Mouse (Mus musculus) CH12.LX (cell line): Measurements from ENCODE around the gene Pik3r2. TPM values are rescaled to one million over a fixed set of nuclear protein-coding genes. Genes with fewer than 3 reads are reported as not detected.

ENCODE experiments used
- DNase-seq: peaks from one replicate; pipeline ENCODE4 v3.0.0-alpha.2; 2013; ENCODE audit errors: extremely low read depth
- H3K27ac ChIP-seq: 2 replicates; pipeline ENCODE4 v1.5.1; 2012; ENCODE audit warnings: low read depth, mild to moderate bottlenecking, control low read depth, moderate library complexity; ENCODE audit not compliant: insufficient read depth
- H3K27me3 ChIP-seq: replicated peaks from 2 replicates; pipeline ENCODE3; 2012; ENCODE audit warnings: inconsistent platforms
- H3K36me3 ChIP-seq, 2 experiments: replicated peaks in 1 of 2; 2 replicates each; pipeline versions ENCODE3 to v1.6.1; 2012; ENCODE audit warnings: inconsistent platforms in 1 of 2, low read length in 1 of 2, mild to moderate bottlenecking in 1 of 2, mixed read lengths in 1 of 2, moderate library complexity in 1 of 2; ENCODE audit not compliant: control insufficient read depth in 1 of 2, insufficient read depth in 1 of 2
- H3K4me1 ChIP-seq, 2 experiments: 2 replicates each; pipeline ENCODE4 v1.6.1; 2012; ENCODE audit warnings: inconsistent platforms in 1 of 2, moderate library complexity in 1 of 2; ENCODE audit not compliant: insufficient read depth in 2 of 2, control insufficient read depth in 1 of 2
- H3K4me2 ChIP-seq: 2 replicates; pipeline ENCODE4 v1.6.1; 2012; ENCODE audit warnings: low read depth, mild to moderate bottlenecking, control low read depth; ENCODE audit not compliant: poor library complexity, insufficient read depth, severe bottlenecking
- H3K4me3 ChIP-seq, 3 experiments: fragments of 150-350 bp in 1 of 3; sonication (generic) in 1 of 3; replicated peaks in 1 of 3; 2 replicates each; pipeline versions ENCODE3 to v1.5.1; 2011 to 2012; ENCODE audit warnings: low read depth in 2 of 3, low read length in 2 of 3, mild to moderate bottlenecking in 2 of 3, moderate library complexity in 2 of 3, control low read depth in 1 of 3, improper control_type of control experiment in 1 of 3, inconsistent platforms in 1 of 3, mixed read lengths in 1 of 3; ENCODE audit not compliant: poor library complexity in 1 of 3
- H3K79me2 ChIP-seq: replicated peaks from 2 replicates; pipeline ENCODE4 v1.6.1; 2012; ENCODE audit warnings: mild to moderate bottlenecking, moderate library complexity; ENCODE audit not compliant: control insufficient read depth, poor library complexity, insufficient read depth, severe bottlenecking; ENCODE audit errors: extremely low read depth
- H3K9ac ChIP-seq: 2 replicates; pipeline ENCODE4 v1.6.1; 2012; ENCODE audit warnings: low read depth, mild to moderate bottlenecking, control low read depth, moderate library complexity; ENCODE audit not compliant: insufficient read depth
- H3K9me3 ChIP-seq: replicated peaks from 2 replicates; pipeline ENCODE3; 2012; ENCODE audit warnings: low read length, inconsistent platforms, mixed read lengths
- BHLHE40 ChIP-seq: IDR thresholded peaks from 2 replicates; pipeline ENCODE4 v1.6.1; 2011; ENCODE audit warnings: mild to moderate bottlenecking, low read depth, low read length, improper control_type of control experiment
- CHD1 ChIP-seq: IDR thresholded peaks from 2 replicates; pipeline ENCODE4 v1.6.1; 2012; ENCODE audit warnings: low read depth, low read length, improper control_type of control experiment, inconsistent platforms
- CTCF ChIP-seq, 2 experiments: IDR thresholded peaks in 1 of 2; conservative IDR thresholded peaks in 1 of 2; 2 replicates each; pipeline ENCODE4 v1.5.1; 2011 to 2012; ENCODE audit warnings: low read depth in 2 of 2, low read length in 2 of 2, improper control_type of control experiment in 1 of 2, inconsistent platforms in 1 of 2, mild to moderate bottlenecking in 1 of 2, moderate library complexity in 1 of 2
- E2F4 ChIP-seq: IDR thresholded peaks from 2 replicates; pipeline ENCODE4 v1.6.1; 2011; ENCODE audit warnings: low read depth, low read length, improper control_type of control experiment; ENCODE audit not compliant: insufficient replicate concordance
- GABPA ChIP-seq: IDR thresholded peaks from 2 replicates; pipeline ENCODE4 v1.6.1; 2012; ENCODE audit warnings: low read depth, low read length, improper control_type of control experiment, inconsistent platforms; ENCODE audit not compliant: insufficient replicate concordance
- HCFC1 ChIP-seq: IDR thresholded peaks from 2 replicates; pipeline ENCODE4 v1.6.1; 2012; ENCODE audit warnings: low read depth, mild to moderate bottlenecking, inconsistent platforms, low read length, improper control_type of control experiment
- JUN ChIP-seq: IDR thresholded peaks from 2 replicates; pipeline ENCODE4 v1.6.1; 2011; ENCODE audit warnings: low read depth, mild to moderate bottlenecking, low read length, improper control_type of control experiment, moderate library complexity; ENCODE audit not compliant: insufficient read depth
- JUND ChIP-seq: conservative IDR thresholded peaks from 2 replicates; pipeline ENCODE4 v1.6.1; 2011; ENCODE audit warnings: low read depth, low read length, improper control_type of control experiment
- KAT2A ChIP-seq: IDR thresholded peaks from 2 replicates; pipeline ENCODE4 v1.6.1; 2012; ENCODE audit warnings: low read length, improper control_type of control experiment, inconsistent platforms; ENCODE audit not compliant: insufficient replicate concordance
- MAFK ChIP-seq: IDR thresholded peaks from 2 replicates; pipeline ENCODE4 v1.6.1; 2011; ENCODE audit warnings: low read length, improper control_type of control experiment; ENCODE audit not compliant: insufficient replicate concordance
- MXI1 ChIP-seq: IDR thresholded peaks from 2 replicates; pipeline ENCODE4 v1.6.1; 2011; ENCODE audit warnings: mild to moderate bottlenecking, low read depth, low read length, improper control_type of control experiment
- PAX5 ChIP-seq: IDR thresholded peaks from 2 replicates; pipeline ENCODE4 v1.6.1; 2012; ENCODE audit warnings: low read length, inconsistent platforms, mixed read lengths
- POLR2A ChIP-seq: IDR thresholded peaks from 2 replicates; pipeline ENCODE4 v1.6.1; 2011; ENCODE audit warnings: low read depth, mild to moderate bottlenecking, improper control_type of control experiment, low read length
- POLR2AphosphoS2 ChIP-seq: IDR thresholded peaks from 2 replicates; pipeline ENCODE4 v1.6.1; 2011; ENCODE audit warnings: low read depth, low read length, improper control_type of control experiment
- RAD21 ChIP-seq: IDR thresholded peaks from 2 replicates; pipeline ENCODE4 v1.6.1; 2011; ENCODE audit warnings: low read depth, mild to moderate bottlenecking, low read length, improper control_type of control experiment, moderate library complexity
- SMC3 ChIP-seq: IDR thresholded peaks from 2 replicates; pipeline ENCODE4 v1.6.1; 2011; ENCODE audit warnings: low read depth, low read length, improper control_type of control experiment
- TBP ChIP-seq: conservative IDR thresholded peaks from 2 replicates; pipeline ENCODE4 v1.6.1; 2011; ENCODE audit warnings: low read depth, low read length, improper control_type of control experiment
- TCF12 ChIP-seq: IDR thresholded peaks from 2 replicates; pipeline ENCODE4 v1.6.1; 2014; ENCODE audit warnings: low read depth, mild to moderate bottlenecking, inconsistent platforms, low read length, improper control_type of control experiment
- USF2 ChIP-seq: conservative IDR thresholded peaks from 2 replicates; pipeline ENCODE4 v1.6.1; 2011; ENCODE audit warnings: low read depth, low read length, improper control_type of control experiment
- ZKSCAN1 ChIP-seq: IDR thresholded peaks from 2 replicates; pipeline ENCODE4 v1.6.1; 2012; ENCODE audit warnings: low read depth, inconsistent platforms, low read length, improper control_type of control experiment, borderline replicate concordance
- ZMIZ1 ChIP-seq: IDR thresholded peaks from 2 replicates; pipeline ENCODE4 v1.6.1; 2012; ENCODE audit warnings: low read depth, mild to moderate bottlenecking, inconsistent platforms, low read length, improper control_type of control experiment
- ZNF384 ChIP-seq: IDR thresholded peaks from 2 replicates; pipeline ENCODE4 v1.6.1; 2012; ENCODE audit warnings: low read depth, low read length, improper control_type of control experiment, inconsistent platforms
- dilution Hi-C: fragments of 300-500 bp; cut with MboI; formaldehyde crosslinking; loops from 2 replicates; pipeline ENCODE4 v1.14.3; 2020; ENCODE audit warnings: low sequenced_read_pairs; ENCODE audit not compliant: extremely low pct_unique_long_range_greater_than_20kb, extremely low pct_ligation_motif_present
- in situ Hi-C: fragments of 300-500 bp; cut with MboI; formaldehyde crosslinking; loops from 3 replicates; pipeline ENCODE4 v1.14.3; 2019; ENCODE audit warnings: low sequenced_read_pairs, low pct_ligation_motif_present, low pct_unique_long_range_greater_than_20kb, mixed read lengths
- polyA plus RNA-seq: library from polyadenylated mRNA; unstranded; fragments of >175 nt; gene quantifications from 2 replicates; pipeline ENCODE4 v1.2.1, GENCODE M21; 2012; ENCODE audit warnings: low read depth; ENCODE audit not compliant: insufficient read length
- total RNA-seq, 2 experiments: library from RNA; depleted of rRNA; stranded (reverse); fragments of 300-350 nt in 1 of 2; fragments of >200 nt in 1 of 2; gene quantifications; 2 replicates each; pipeline ENCODE4 v1.2.3; 2012 to 2014

Pik3r2 gene
- total and polyA plus RNA-seq, 3 experiments: 13.8 to 45.9 (median 25.8) TPM

GRCm38 (mm10) chr8:70741661-70742060, 34.9 kb downstream of the Pik3r2 start:
- Histone ChIP-seq H3K27me3 (no peaks in the 10 kb centered on the region), H3K4me2 (no peak overlapping the region), H3K36me3 (peaks cover 0 to 19% of the 10 kb centered on the region in 2 experiments), H3K27ac (no peak overlapping the region), H3K4me3 (no peak overlapping the region), H3K9me3 (no peaks in the 10 kb centered on the region), H3K9ac (no peak overlapping the region), H3K79me2 (no peaks in the 10 kb centered on the region), H3K4me1 (peaks cover 5 to 24% of the 10 kb centered on the region in 2 experiments; a peak in 3 of 4 replicates)
- TF ChIP-seq BHLHE40: no peak
- no peak for TF ChIP-seq POLR2AphosphoS2
- TF ChIP-seq MAFK: no peak
- TF ChIP-seq ZNF384: peak; percentile 39; the same call in 1 of the 2 replicates
- dilution Hi-C loops: no loop called here
- no peak for DNase-seq
- in situ Hi-C loops: no loop called here

GRCm38 (mm10) chr8:70738211-70738610, 38.3 kb downstream of the Pik3r2 start:
- no peak overlapping the region for H3K27ac ChIP-seq
- H3K36me3 ChIP-seq: peaks cover 0 to 5% of the 10 kb centered on the region in 2 experiments
- H3K9me3 ChIP-seq: no peaks in the 10 kb centered on the region
- no peaks in the 10 kb centered on the region for H3K79me2 ChIP-seq
- H3K9ac ChIP-seq: no peak overlapping the region
- dilution Hi-C loops: no loop called here
- no peak for DNase-seq
- no peaks in the 10 kb centered on the region for H3K27me3 ChIP-seq
- no peak overlapping the region for H3K4me3 ChIP-seq
- no peak overlapping the region for H3K4me2 ChIP-seq
- H3K4me1 ChIP-seq: peaks cover 5 to 24% of the 10 kb centered on the region in 2 experiments; a peak in 3 of 4 replicates
- TF ChIP-seq KAT2A (no peak), GABPA (no peak), E2F4 (no peak)
- in situ Hi-C loops: no loop called here

- dilution Hi-C loops (no loop called here), in situ Hi-C loops (no loop called here)
- Histone ChIP-seq H3K36me3 (peaks cover 0 to 5% of the 10 kb centered on the region in 2 experiments), H3K9me3 (no peaks in the 10 kb centered on the region), H3K9ac (no peak overlapping the region), H3K27ac (no peak overlapping the region), H3K27me3 (no peaks in the 10 kb centered on the region), H3K4me2 (no peak overlapping the region), H3K79me2 (no peaks in the 10 kb centered on the region), H3K4me3 (no peak overlapping the region), H3K4me1 (peaks cover 5 to 25% of the 10 kb centered on the region in 2 experiments)
- TF ChIP-seq JUN: no peak
- no peak for TF ChIP-seq TBP
- no peak for TF ChIP-seq MXI1
- no peak for TF ChIP-seq POLR2AphosphoS2
- TF ChIP-seq GABPA: no peak
- TF ChIP-seq ZKSCAN1: no peak
- no peak for TF ChIP-seq TCF12
- no peak for TF ChIP-seq KAT2A
- TF ChIP-seq MAFK: no peak
- TF ChIP-seq CTCF (conservative IDR thresholded peaks at IDR 0.05 in 1 of 2, IDR thresholded peaks at IDR 0.05 in 1 of 2; ENCODE audit: low read depth in 2 of 2, low read length in 2 of 2): no peak
- TF ChIP-seq USF2: no peak
- no peak for TF ChIP-seq PAX5
- no peak for TF ChIP-seq HCFC1
- TF ChIP-seq RAD21: no peak
- TF ChIP-seq JUND: no peak
- no peak for TF ChIP-seq ZMIZ1
- no peak for TF ChIP-seq CHD1
- no peak for TF ChIP-seq SMC3
- TF ChIP-seq POLR2A: no peak
- no peak for DNase-seq
These were observed 38.8 kb downstream of the Pik3r2 start for GRCm38 (mm10) chr8:70737705-70738104.
